Mouse (Mus musculus): ENCODE measurements around the gene Rab6a. TPM values are rescaled to one million over a fixed set of nuclear protein-coding genes. Genes with fewer than 3 reads are reported as not detected.

Rab6a gene
- polyA plus RNA-seq, 1 experiment from 2014 or later = 85.7 TPM

DNA sequence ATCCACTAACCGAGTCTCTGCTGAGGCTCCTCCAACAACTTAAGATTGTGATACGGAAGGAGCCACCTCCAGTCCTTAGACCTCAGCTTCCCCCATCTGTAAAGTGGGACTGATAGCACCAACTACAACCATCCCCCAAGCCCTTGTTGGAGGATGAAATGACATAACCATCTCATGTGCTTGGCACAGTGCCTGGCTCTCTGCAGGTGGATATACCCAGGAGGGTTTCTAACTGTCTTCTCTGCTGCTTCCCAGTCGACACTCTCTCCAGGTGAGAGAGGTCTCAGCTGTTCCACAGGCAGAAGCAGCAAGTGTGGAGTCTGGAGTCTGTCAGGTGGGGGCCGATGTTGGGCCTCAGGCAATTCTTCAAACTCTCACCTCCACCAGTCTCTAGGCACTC, 43.8 kb downstream of the Rab6a start:
- 58% methylated on average over 4 of the region's 4 CpGs for WGBS
- Histone ChIP-seq H3K4me3 (ENCODE audit: low read length) (no peak overlapping the region), H3K27me3 (replicated peaks; ENCODE audit: control insufficient read depth, insufficient read depth, low read length) (no peaks in the 10 kb centered on the region), H3K9ac (ENCODE audit: low read depth, low read length) (no peak overlapping the region), H3K27ac (ENCODE audit: low read length) (no peak overlapping the region), H3K9me3 (ENCODE audit: control insufficient read depth, low read length) (no peaks in the 10 kb centered on the region), H3K4me2 (ENCODE audit: low read depth, low read length) (no peak overlapping the region), H3K36me3 (ENCODE audit: control insufficient read depth, insufficient read depth, low read length) (no peaks in the 10 kb centered on the region), H3K4me1 (ENCODE audit: control insufficient read depth, insufficient read depth, low read length) (no peaks in the 10 kb centered on the region)
- ATAC-seq = 0 out of 2 replicates have a peak, but pooled peaks have one; percentile 3

DNA sequence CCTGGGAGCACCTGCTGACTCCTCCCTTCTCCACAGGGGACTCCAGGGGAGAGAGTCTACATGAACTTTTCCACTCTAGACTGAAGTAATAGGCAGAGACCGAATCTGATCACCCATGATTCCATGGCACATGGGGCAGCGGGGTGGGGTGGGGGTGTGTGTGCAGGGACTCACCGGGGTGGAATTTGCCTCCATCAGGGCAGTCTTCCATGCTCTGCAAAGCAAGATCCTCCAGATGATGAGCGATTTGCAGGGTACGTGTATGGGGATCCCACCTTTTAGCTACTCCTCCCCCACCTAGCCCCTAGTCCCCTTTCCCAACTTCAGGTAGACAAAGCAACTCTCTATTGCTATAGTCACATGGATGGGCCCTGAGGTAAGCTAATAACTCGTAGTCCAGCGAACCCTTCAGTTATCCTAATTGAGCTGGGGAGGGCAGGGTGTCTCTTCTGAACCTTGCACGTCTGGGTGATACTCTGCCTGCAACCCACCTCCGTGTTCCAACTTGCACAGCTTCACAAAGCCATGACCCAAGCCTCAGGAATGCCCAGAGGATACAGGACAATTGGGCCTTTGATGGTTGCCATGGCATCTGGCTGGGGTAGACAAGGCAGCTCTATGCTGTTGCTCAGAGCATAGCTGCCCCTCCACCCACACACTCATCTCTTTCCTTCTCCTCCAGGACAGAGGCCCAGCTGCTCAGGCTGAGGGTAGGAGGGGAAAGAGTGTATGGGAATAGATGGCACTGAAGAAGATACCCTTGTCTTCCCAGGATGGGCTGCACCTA, 46.5 kb downstream of the Rab6a start:
- no peak overlapping the region for H3K9ac ChIP-seq (ENCODE audit: low read depth, low read length)
- H3K27me3 ChIP-seq (replicated peaks; ENCODE audit: control insufficient read depth, insufficient read depth, low read length) = no peaks in the 10 kb centered on the region
- H3K4me1 ChIP-seq (ENCODE audit: control insufficient read depth, insufficient read depth, low read length) = no peaks in the 10 kb centered on the region
- H3K27ac ChIP-seq (ENCODE audit: low read length) = no peak overlapping the region
- no peaks in the 10 kb centered on the region for H3K36me3 ChIP-seq (ENCODE audit: control insufficient read depth, insufficient read depth, low read length)
- no peak overlapping the region for H3K4me2 ChIP-seq (ENCODE audit: low read depth, low read length)
- no peak overlapping the region for H3K4me3 ChIP-seq (ENCODE audit: low read length)
- no peak for ATAC-seq
- no peaks in the 10 kb centered on the region for H3K9me3 ChIP-seq (ENCODE audit: control insufficient read depth, low read length)
- 83% methylated on average over 9 of the region's 9 CpGs for WGBS

DNA sequence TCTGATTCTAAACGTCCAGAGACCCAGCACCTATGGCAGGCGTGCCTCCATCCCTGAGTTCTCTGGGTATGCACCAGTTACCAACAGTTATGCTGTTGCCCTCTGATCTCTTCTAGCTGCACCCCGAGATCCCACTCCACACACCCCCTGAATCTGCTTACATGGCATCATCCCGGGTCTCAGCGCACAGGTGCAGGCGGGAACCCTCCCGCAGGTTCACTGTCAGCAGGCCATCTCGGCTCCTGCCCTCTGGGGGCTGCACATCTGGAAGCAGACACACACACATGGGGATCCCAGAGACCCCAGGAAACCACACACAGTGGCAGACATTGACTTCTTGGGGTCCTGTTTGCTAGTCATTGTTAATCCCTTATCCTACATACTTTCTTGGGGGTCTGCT, 47.2 kb downstream of the Rab6a start:
- Histone ChIP-seq H3K27ac (ENCODE audit: low read length) (no peak overlapping the region), H3K4me1 (ENCODE audit: control insufficient read depth, insufficient read depth, low read length) (no peaks in the 10 kb centered on the region), H3K9me3 (ENCODE audit: control insufficient read depth, low read length) (no peaks in the 10 kb centered on the region), H3K36me3 (ENCODE audit: control insufficient read depth, insufficient read depth, low read length) (no peaks in the 10 kb centered on the region), H3K4me2 (ENCODE audit: low read depth, low read length) (no peak overlapping the region), H3K27me3 (replicated peaks; ENCODE audit: control insufficient read depth, insufficient read depth, low read length) (no peaks in the 10 kb centered on the region), H3K4me3 (ENCODE audit: low read length) (no peak overlapping the region), H3K9ac (ENCODE audit: low read depth, low read length) (no peak overlapping the region)
- no peak for ATAC-seq
- 87% methylated on average over 8 of the region's 8 CpGs for WGBS

DNA sequence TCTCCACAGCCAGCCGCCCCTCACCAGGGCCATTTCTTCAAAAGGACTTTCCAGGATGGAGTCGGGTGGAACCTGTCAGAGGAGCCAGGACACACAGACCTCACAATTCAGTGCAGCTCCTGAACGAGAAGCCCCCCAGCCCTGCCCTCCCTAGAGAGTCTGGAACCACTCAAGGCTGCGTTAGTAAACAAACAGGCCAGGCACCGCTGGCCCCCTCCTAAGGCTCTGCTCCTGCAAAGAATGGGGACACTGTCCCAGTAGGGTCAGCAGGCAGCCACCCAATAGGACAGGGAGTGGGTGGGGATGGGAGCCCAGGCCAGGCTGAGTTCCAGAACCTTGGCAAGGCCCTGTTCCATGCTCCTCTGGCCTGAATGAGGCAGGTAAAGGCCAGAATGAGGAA, 49.5 kb downstream of the Rab6a start:
- WGBS = 35% methylated on average over 5 of the region's 5 CpGs
- 0 out of 2 replicates have a peak, but pooled peaks have one; percentile 14 for ATAC-seq
- H3K27me3 ChIP-seq (replicated peaks; ENCODE audit: control insufficient read depth, insufficient read depth, low read length) = no peaks in the 10 kb centered on the region

DNA sequence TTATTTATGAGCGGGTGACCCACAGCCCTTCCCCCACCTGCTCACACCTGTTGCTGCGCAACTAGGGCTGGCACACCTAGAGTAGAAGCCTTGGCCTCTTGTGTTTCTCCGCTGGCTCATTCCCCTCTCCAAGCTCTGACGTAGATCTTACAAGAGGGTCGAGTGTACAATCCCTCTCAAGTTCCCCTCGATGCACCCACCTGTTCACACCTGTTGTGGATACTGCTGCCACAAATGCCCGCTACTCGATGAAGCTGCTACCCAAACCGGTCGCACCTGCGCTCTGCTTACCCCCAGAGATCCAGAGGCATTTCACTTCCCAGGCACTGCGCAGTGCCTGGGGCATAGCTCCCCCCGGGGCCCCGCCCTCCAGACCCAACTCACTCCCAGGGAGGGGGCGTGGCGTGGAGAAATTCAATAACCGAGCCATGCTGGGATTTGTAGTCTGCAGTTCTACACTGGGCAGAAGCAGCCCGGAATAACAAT, 50.9 kb downstream of the Rab6a start:
- peak overlapping the region; percentile 2; the same call in 1 of the 2 replicates for H3K9ac ChIP-seq (ENCODE audit: low read depth, low read length)
- no peaks in the 10 kb centered on the region for H3K9me3 ChIP-seq (ENCODE audit: control insufficient read depth, low read length)
- H3K4me3 ChIP-seq (ENCODE audit: low read length) = peak overlapping the region; percentile 41
- peak; percentile 82 for ATAC-seq
- no peaks in the 10 kb centered on the region for H3K27me3 ChIP-seq (replicated peaks; ENCODE audit: control insufficient read depth, insufficient read depth, low read length)
- H3K27ac ChIP-seq (ENCODE audit: low read length) = no peak overlapping the region
- H3K36me3 ChIP-seq (ENCODE audit: control insufficient read depth, insufficient read depth, low read length) = no peaks in the 10 kb centered on the region
- peaks cover 3% of the 10 kb centered on the region for H3K4me1 ChIP-seq (ENCODE audit: control insufficient read depth, insufficient read depth, low read length)
- WGBS = 29% methylated on average over 18 of the region's 18 CpGs
- H3K4me2 ChIP-seq (ENCODE audit: low read depth, low read length) = peak overlapping the region; percentile 55

More for the DNA sequence above, 49.5 kb downstream of the Rab6a start:
- H3K4me3 ChIP-seq (ENCODE audit: low read length) = no peak overlapping the region
- no peak overlapping the region for H3K9ac ChIP-seq (ENCODE audit: low read depth, low read length)
- no peaks in the 10 kb centered on the region for H3K36me3 ChIP-seq (ENCODE audit: control insufficient read depth, insufficient read depth, low read length)
- H3K4me1 ChIP-seq (ENCODE audit: control insufficient read depth, insufficient read depth, low read length) = no peaks in the 10 kb centered on the region
- H3K4me2 ChIP-seq (ENCODE audit: low read depth, low read length) = no peak overlapping the region
- H3K9me3 ChIP-seq (ENCODE audit: control insufficient read depth, low read length) = no peaks in the 10 kb centered on the region
- H3K27ac ChIP-seq (ENCODE audit: low read length) = no peak overlapping the region

DNA sequence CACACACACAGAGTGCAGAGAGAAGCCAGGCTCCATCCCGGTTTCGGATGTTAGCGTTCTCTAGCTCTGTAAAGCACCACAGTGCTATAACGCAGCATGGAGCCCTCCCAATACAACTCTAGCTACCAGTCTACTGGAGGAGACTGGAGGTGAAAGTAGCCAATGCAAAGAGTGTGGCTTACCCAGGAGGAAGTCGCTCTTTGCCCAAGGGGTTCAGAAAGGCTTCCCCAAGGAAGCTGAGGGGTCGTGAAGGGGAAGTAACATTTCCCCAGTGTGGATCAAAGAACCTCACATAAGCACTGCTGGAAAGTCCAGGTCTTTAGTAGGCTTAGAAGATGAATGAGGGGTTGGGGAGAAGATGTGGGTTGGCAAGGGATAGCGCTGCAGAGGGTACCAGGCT, 54.1 kb downstream of the Rab6a start:
- Histone ChIP-seq H3K9ac (ENCODE audit: low read depth, low read length) (no peak overlapping the region), H3K4me1 (ENCODE audit: control insufficient read depth, insufficient read depth, low read length) (peaks cover 6% of the 10 kb centered on the region), H3K4me2 (ENCODE audit: low read depth, low read length) (no peak overlapping the region), H3K36me3 (ENCODE audit: control insufficient read depth, insufficient read depth, low read length) (no peaks in the 10 kb centered on the region), H3K27ac (ENCODE audit: low read length) (no peak overlapping the region), H3K4me3 (ENCODE audit: low read length) (no peak overlapping the region), H3K27me3 (replicated peaks; ENCODE audit: control insufficient read depth, insufficient read depth, low read length) (no peaks in the 10 kb centered on the region), H3K9me3 (ENCODE audit: control insufficient read depth, low read length) (no peaks in the 10 kb centered on the region)
- ATAC-seq = no peak
- WGBS = 91% methylated on average over 7 of the region's 7 CpGs

DNA sequence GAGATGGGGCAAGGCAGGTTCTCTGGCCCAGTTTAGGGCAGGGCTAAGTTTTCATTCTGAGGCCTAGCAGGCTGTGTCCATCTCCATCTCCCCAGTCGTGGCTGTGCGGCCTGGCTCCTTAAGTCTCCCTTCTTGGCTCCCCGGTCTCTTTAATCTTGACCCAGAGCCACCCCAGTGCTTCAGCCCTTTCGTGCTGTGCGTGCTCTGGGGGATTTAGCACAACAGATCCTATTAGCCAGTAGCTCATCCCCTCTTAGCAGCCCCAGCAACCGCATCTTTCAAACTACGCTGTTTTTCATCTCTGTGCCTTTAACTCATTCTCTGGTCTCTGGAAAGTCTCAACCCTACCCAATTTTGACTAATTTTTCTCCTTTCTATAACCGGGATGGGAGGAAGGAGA, 55.0 kb downstream of the Rab6a start, which contains the start of gene Plekhb1:
Plekhb1 (minus strand) TSS at position 184 of the 400 bp plus-strand sequence.
- 70% methylated on average over 8 of the region's 8 CpGs for WGBS
- H3K4me3 ChIP-seq (ENCODE audit: low read length) = peak within 1 kb of the TSS; percentile 12; the same call in 1 of the 2 replicates
- no peak for ATAC-seq
- no peaks in the 10 kb centered on the region for H3K36me3 ChIP-seq (ENCODE audit: control insufficient read depth, insufficient read depth, low read length)
- H3K9ac ChIP-seq (ENCODE audit: low read depth, low read length) = no peak within 1 kb of the TSS
- no peaks in the 10 kb centered on the region for H3K27me3 ChIP-seq (replicated peaks; ENCODE audit: control insufficient read depth, insufficient read depth, low read length)
- no peaks in the 10 kb centered on the region for H3K9me3 ChIP-seq (ENCODE audit: control insufficient read depth, low read length)
- peak within 1 kb of the TSS; percentile 76 for H3K27ac ChIP-seq (ENCODE audit: low read length)
- H3K4me2 ChIP-seq (ENCODE audit: low read depth, low read length) = peak within 1 kb of the TSS; percentile 26
- peaks cover 6% of the 10 kb centered on the region for H3K4me1 ChIP-seq (ENCODE audit: control insufficient read depth, insufficient read depth, low read length)

DNA sequence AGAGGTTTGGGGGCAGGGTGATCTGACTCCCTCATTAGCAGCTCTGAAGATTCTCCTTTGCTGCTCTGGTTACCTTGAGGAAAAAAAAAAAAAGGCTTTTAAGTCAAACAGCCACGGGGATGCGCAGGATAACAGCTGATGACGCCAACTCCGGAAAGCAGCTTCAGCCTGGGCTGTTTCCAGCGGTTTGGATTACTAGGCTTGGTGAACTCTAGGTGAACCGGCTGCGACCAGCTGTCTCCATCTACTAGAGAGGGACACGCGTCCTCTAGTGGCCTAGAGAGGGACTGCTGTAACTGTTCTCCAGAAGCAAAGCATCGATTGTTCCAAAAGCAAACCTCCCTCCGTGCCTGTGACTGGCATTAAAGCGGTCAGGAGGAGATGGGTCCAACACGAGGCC, 56.0 kb downstream of the Rab6a start:
- H3K9ac ChIP-seq (ENCODE audit: low read depth, low read length) = peak overlapping the region; percentile 38; the same call in 1 of the 2 replicates
- H3K9me3 ChIP-seq (ENCODE audit: control insufficient read depth, low read length) = no peaks in the 10 kb centered on the region
- whole genome bisulfite sequencing = 1% methylated on average over 13 of the region's 13 CpGs
- H3K36me3 ChIP-seq (ENCODE audit: control insufficient read depth, insufficient read depth, low read length) = no peaks in the 10 kb centered on the region
- peak overlapping the region; percentile 12; the same call in 1 of the 2 replicates for H3K4me3 ChIP-seq (ENCODE audit: low read length)
- peak overlapping the region; percentile 32 for H3K4me2 ChIP-seq (ENCODE audit: low read depth, low read length)
- H3K27ac ChIP-seq (ENCODE audit: low read length) = peak overlapping the region; percentile 76
- ATAC-seq = peak; percentile 90
- peaks cover 6% of the 10 kb centered on the region for H3K4me1 ChIP-seq (ENCODE audit: control insufficient read depth, insufficient read depth, low read length)
- no peaks in the 10 kb centered on the region for H3K27me3 ChIP-seq (replicated peaks; ENCODE audit: control insufficient read depth, insufficient read depth, low read length)

DNA sequence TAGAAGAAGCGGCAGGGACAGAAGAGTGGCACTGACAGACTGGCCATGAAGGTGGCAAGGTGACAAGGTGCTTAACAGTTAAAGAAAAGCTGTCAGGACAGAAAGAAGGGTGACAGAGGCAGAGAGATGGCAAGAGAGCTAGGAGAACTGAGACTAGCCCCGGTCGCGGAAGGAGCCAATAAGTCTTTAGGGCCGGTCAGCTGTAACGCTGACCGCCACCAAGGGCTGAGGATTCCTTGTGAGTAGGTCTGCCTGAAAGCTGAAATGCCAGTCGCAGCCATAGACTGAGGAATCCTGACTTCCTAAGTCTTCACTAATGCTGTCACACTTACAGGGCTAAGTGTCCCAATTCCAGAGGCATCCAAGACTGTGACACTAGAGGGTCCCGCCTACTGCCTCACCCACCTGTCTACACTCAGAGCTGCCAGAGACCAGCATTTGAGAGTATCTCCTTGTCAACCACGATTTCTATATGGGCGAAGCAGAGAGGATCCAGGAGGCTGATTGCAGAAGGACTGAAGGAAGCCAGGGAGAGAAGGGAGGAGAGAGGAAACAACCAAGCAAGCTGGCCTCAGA, 56.6 kb downstream of the Rab6a start:
- H3K4me1 ChIP-seq (ENCODE audit: control insufficient read depth, insufficient read depth, low read length) = peaks cover 6% of the 10 kb centered on the region
- 0 out of 2 replicates have a peak, but pooled peaks have one; percentile 20 for ATAC-seq
- H3K4me3 ChIP-seq (ENCODE audit: low read length) = no peak overlapping the region
- peak overlapping the region; percentile 32; the same call in 1 of the 2 replicates for H3K4me2 ChIP-seq (ENCODE audit: low read depth, low read length)
- peak overlapping the region; percentile 38; the same call in 1 of the 2 replicates for H3K9ac ChIP-seq (ENCODE audit: low read depth, low read length)
- no peak overlapping the region for H3K27ac ChIP-seq (ENCODE audit: low read length)
- no peaks in the 10 kb centered on the region for H3K36me3 ChIP-seq (ENCODE audit: control insufficient read depth, insufficient read depth, low read length)
- 63% methylated on average over 11 of the region's 11 CpGs for WGBS
- no peaks in the 10 kb centered on the region for H3K27me3 ChIP-seq (replicated peaks; ENCODE audit: control insufficient read depth, insufficient read depth, low read length)
- no peaks in the 10 kb centered on the region for H3K9me3 ChIP-seq (ENCODE audit: control insufficient read depth, low read length)
